Mouse (Mus musculus): ENCODE measurements around the gene Ap1b1.

Ap1b1 gene

DNA sequence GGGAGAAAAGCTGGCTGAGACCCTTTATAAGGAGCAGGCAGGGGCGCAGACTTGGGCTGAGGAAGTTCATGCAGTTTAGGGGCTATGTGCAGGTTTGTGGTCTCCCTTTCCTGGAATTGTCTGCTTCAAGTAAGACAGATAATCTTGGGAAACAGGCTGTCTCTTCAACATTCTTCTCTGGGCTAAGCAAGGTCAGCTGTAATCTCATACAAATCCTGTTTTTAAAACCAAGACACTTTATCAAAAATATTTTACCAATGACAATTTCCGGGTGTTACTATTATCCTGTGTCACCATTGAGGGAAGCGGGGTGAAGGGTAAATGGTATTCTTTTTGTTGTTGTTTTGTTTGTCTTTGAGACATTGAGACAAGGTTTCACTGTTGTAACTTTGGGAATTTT, 1.8 kb upstream of the Ap1b1 start:
- DNase-seq = no peak

DNA sequence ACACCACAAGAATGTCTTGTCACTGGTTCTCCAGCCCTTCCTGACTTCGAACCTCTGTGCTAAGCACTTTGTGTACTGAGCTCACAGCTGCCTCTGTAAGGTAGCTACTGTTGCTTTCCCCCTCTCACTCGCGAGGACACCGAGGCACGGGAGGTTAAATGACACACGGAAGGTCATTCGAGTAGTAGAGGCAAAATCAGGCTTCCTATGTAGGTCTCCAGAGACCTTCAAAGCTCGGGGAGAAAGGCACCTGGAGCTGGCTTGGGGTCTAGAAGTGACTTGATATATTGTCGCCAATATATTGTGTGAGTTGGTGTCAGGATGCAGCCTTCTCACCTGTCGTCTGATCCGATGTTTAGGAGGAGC, 846 bp downstream of the Ap1b1 start:
- no peak for DNase-seq

DNA sequence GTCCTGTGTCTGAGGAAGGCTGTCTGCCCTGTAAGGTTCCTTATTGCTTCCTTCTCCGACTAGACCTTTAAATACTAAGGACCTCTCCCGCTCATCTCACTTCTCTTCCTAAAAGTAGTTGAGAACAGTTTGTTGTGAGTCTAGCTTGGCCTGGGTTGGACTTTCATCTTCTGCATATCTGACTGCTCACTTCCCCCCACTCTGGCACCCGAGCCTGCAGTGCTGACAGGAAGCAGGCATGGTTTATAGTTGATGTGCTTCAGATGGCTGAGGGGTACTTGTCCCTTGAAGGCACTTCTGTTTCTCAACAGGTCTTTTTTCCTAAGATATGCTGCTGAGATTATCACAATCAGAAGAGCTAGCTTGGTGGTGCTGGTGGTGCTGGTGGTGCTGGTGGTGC, 2.6 kb downstream of the Ap1b1 start:
- no peak for DNase-seq

DNA sequence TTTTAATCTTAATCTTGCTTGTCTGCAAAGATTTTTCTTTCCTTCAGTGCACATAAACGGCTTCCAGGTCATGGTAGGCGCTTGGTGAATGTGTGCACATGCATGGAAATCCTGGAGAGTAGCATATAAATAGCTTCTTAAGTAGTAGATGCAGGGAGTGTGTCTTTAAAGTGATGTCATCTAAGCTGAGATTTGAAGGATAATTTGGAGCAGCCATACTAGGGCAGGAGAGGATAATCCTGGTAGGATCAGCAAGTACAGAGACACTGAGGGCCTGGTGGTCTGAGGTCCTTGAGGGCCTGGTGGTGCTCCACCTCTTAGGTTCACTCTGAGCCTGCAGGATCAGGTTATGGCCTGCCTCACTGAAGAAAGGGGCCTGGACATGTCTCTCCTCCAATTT, 5.8 kb downstream of the Ap1b1 start:
- DNase-seq = no peak

DNA sequence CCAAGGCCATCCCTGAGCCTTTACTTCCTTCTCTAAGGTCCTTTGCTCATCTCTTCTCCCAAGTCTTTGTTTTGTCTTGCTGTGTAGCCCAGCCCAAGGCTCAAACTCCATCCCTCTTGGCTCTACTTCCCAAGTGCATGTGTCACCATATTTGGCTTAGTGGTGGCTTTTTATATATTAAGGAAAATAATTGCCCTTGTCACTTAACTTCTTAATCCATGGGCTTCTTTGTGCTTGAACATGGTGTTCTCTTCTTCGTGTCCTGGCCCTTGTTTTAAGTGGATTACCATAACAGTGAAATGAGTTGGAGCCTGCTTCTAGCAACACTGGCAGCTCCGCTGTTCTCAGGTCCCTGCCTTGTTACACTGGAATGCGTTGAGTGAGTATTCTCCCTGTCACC, 9.1 kb downstream of the Ap1b1 start:
- no peak for DNase-seq

DNA sequence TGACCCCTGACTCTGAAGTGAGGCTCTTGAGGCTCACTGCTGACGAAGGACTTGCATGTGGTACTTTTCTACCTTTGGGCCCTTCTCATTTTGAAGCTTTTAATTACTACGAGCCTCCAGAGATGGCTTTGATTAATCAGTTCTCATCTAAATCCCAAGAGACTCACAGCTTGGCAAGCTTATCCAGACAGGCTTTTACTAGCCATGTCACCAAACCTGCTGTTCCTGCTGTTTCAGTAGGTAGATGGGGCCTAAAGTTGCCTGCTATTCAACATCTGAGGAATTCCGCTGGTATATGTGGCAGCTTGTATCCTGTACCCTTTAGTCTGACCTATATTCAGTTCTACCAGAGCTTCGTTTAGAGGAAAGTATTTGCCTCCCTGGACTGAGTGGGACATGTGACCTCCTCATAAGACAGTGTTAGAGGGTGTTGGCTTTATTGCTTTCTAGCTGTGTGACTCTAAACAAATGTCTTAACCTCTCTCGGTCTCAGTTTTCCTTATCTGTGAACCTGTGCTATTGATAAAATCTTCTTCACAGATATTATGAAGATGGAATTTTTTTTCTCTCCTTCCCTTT, 10.1 kb downstream of the Ap1b1 start:
- no peak for DNase-seq

DNA sequence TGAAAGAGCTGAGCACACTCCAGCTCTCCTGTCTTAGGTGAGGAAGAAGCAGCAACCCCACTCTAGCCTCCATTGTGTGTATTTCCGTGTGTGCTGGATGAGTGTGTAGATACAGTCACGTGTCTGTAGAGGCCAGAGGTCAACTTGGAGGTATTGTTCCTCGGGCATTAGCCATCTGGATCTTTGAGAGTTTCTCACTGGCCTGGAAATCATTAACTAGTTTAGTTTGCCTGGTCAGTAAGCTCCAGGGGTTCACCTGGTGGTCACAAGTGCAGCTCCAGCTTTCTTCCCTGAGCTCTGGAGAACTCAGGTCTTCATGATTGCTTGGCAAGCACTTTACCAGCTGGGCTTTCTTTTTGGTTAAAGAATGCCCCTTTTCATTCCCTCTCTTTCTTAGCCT, 11.7 kb downstream of the Ap1b1 start:
- DNase-seq = no peak

DNA sequence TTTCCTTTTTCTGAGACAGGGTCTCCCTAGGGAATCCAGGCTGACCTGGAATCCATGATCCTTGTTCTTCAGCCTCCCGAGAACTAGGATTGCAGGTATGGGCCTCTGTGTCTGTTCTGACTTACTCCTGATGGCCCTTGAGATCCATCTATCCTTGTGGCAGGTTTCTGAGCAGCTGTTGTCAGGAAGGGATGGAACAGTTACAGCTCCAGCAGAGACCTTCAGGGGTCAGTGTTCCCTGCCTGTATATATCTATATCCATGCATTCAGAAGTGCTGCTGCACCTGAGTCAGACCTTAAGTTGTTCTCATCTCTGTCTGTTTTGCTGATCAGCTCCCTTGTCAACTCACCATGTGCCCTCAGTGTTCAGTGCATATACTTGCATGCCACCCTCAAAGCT, 12.1 kb downstream of the Ap1b1 start:
- DNase-seq = no peak

DNA sequence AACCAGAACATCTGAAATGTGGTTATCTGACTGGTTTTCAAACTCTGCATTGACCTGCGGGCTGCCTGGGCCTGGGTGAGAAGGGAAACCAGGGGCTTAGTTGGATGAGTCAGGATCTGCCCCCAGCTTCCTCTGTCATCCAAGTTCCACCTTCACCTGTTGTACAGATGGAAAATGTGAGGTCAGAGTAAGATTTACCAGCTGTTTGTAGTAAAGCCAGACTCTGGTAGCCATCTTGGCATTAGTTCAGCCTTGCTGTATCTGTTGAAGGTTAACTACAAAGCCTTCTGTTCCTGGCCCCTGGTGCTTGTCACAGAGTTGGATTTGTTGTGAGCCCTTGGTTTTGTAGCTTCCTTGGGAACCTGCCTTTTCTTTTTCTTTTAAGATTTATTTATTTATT, 13.6 kb downstream of the Ap1b1 start:
- DNase-seq = no peak

DNA sequence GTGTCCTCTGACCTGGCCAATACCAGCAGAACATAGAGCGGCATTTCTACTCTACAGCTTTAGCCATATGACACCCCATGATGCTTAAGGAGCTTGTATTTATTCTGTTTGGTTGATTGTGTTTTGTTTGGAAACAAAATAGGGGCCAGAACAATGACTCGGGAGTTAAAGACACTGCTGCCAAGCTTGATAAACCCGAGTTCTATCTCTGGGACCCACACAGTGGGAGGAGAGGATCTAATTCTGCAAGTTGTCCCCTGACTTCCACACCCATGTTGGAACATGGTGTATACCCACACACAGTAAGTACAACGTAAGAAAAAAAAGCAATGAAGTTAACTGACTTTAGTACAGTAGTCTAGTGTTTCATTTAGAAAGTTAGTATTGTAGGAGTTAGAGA, 16.2 kb downstream of the Ap1b1 start:
- DNase-seq = no peak

DNA sequence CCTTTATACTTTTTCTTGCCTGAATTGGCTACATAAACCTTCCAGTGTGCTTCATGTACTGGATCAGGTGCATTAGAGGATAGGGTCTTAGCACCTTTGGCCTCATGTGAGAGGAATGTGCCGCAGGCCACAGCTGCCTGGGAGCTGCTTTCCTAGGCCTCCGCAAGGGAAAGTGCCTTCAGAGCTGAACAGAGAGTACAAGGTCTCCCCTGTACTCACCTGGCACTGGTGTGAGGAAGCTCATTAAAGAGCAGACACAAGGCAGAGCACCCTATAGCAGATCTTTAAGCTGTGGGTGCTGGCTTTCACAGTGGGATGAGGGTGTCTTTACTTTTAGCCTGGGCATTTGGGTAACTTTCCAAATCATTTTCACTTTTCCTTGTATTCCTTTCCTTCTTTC, 18.9 kb downstream of the Ap1b1 start:
- no peak for DNase-seq

DNA sequence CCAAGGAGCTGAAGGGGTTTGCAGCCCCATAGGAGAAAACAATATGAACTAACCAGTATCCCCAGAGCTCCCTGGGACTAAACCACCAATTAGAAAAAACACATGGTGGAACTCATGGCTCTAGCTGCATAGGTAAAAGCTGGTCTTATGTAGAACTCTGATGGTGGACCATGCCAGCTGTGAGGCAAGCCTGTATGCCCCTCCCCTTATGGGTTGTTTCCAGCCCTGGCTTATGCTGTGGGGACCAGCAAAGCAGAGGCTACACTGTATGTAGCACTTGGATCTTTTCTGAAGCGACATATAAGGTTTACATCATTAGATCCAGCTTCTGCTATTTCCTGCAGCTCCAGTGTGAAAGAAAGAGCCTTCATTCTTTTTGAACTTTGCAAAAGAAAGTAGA, 20.6 kb downstream of the Ap1b1 start:
- DNase-seq = no peak

DNA sequence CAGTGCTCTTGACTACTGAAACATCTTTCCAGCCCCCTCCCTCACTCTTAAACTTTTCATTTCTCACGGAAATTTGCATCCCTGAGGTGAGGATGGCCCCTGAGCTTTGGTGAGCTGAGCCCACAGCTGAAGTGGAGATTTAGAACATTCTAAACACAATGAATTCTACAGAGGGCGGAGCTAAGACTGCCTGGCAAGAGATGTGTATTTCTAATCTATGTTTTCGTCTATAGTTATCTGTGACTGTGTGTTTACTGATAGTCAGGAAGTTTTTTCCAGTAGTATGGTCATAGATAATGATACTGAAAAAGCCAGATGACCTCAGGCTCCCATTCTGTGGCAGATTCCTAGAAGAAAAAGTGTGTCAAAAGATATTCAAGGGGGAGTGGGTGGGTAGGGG, 22.2 kb downstream of the Ap1b1 start:
- DNase-seq = no peak

DNA sequence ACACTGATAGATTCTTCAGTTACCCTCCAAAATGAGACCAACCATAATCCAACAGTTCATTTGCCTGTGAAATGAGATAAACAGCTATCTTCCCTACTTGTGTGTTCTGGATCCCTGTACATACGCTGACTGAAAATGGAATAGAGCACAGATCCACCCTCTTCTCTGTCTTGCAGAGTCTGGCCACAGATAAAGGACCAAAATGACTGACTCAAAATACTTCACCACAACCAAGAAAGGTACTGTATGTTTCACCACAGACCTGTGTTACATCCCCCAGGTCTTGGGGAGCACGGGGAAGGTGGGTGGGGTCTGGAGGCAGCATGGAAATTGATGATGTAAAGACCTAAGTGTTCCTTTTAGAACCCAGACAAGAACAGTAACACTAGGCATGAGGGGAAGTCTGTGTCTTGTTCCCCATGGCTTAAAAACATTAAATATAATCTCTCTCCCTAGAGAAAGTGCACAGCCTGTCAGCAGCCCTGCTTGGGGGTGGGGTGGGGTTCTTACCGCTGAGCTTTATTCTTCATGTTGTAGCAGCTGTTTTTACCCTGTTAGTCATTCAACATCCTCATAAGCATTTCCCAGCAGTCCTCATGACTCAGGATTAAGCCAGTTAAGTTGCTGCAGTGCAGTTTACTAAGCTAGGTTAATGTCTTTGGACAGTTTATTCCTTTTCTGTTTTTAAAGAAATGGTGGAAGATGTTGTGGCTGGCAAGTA, 22.9 kb downstream of the Ap1b1 start:
- peak; percentile 49 for DNase-seq

DNA sequence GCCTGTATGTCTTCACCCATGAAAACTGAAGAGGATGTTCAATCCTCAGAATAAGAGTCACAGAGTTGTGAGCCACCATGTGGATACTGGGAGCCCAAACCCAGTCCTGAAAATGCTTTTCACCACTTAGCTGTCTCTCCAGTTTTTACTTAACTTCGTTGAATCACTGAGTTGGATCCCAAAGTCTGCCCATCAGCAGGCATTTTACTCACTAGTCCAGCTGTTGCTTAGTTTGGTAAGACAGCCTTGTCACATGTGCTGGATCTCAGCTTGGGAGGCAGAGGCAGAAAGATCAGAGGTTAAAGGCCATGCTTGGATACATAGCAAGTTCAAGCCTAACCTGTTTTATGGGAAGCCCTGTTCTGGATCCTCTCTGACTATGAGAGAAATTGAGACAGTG, 23.6 kb downstream of the Ap1b1 start:
- no peak for DNase-seq

DNA sequence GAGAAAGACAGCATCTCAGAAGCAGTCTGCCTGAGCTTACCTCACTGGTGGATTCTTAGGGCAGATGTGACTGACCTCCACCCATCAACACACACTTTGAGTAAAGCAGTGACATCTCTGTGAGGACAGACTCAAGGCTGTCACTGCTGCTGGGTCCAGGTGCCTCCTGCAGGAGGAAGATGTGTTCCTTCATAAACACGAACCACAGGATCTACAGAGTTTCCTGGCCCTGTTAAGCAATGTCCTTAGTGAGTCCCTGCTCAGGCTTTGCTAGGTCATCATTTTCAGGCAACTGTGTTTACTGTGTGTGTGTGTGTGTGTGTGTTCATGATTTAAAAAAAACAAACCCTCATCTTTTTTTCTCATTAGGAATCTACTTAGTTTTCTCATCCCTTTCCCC, 24.9 kb downstream of the Ap1b1 start:
- DNase-seq = no peak

DNA sequence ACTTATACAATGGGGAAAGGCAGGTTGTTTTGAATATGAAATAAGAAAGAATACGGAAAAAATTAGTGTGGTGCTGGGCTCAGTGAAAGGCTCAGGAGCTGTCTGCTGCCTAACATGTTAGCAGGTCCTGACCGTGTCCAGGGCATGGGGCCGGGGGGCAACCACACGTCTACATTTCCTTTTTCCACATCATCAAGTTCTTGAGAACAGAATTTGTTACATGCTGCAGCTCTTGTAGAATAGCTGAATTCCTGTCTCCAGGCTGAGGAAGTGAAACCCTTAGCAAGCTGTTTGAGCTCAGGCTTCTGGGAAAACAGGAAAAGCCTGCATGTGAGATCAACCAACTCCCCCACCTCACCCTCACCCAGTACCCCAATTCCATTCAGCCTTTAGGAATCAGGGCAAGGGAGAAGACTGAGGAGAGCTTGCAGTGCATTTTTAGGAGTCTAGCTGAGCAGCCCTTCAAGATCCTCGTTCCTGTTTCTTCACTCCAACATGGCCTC, 25.6 kb downstream of the Ap1b1 start:
- DNase-seq = no peak

DNA sequence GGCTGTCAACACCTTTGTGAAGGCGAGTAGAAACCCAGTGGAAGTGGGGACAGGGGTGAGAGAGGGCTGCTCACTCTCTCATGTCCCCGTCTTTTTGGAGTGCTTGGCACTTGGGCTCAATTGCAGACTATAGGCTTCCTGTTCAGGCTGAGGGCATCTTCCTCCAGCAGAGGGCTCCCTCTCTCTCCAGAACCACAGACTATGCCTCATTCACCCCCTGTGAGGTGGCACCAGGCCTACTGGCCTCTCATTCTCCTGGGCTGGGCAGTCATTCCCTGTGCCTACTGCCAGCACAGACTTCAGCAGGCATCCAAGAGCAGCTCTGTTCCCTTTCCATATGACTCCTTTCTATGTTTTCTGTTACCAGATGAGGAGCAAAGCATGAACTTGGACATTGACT, 29.1 kb downstream of the Ap1b1 start:
- DNase-seq = peak; percentile 84

DNA sequence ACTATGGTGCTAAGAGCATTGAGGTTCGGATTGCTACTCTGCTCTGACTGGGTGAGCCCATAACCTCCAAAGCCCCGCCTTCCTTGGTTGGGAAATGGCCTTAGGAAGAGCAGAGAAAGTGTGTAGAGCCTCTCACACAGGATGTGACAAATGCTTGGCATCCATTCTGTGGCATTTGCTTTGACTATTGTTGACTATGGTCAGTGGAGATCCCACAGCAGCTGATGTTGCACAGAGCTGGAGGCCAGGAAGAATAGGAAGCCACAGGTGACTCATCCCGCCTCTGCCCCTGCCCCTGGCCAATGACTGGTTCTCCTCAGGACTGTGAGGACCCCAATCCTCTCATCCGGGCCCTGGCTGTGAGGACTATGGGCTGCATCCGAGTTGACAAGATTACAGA, 29.7 kb downstream of the Ap1b1 start:
- DNase-seq = no peak

DNA sequence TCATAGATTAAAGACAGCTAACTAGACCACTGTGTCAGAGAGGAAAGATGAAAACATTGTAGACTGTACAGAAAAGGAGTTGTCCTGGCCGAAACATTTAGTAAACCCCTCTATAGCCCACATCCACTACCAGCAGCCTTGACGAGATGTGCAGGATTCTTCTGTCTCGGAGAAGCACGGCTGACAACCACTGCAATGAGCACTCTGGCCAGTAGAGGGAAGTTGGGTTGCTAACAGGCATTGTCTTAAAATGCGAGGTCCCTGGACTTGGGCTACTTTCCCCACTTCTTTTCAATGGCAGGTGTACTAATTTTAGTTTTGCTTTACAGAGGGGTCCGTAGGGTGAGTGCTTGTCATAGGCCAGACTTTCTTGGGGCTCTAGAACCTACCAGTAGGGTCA, 30.9 kb downstream of the Ap1b1 start:
- peak; percentile 47 for DNase-seq

DNA sequence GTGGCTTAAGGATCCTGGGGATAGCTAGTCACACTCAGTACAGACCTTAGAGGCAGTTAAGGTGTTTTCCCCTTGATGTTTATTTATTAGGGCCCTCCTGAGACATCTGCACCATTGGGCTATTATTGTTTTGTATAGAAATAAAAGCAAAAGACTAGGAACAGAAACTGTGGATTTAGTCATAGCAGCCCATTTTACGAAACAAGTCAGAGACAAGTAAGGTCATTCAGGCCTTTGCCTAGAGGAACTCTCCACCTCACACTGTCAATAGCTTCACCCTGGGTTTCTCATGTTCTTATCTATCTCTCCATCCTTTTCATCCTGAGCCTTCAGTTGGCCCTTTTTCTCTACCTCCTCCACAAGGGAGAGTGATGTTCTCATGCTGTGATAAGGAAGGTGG, 38.5 kb downstream of the Ap1b1 start:
- DNase-seq = no peak

DNA sequence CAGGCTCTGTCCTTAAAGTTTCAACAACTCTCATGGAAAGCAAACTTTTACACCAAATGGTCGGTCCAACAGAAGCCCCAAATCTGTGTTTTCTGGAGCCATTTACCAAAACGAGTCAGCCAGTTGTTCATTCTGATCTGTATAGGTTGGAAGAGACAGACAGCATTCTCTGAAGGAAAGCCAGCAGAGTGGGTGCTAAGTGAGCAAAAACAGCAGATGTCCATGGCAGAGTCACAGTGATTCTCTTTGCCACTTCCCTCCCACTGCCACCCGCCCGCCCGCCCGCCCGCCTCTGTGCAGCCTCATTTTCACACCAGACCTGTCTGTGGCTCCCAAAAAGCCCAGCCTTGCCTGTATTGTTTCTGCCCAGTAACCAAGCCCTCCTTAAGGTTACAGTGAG, 41.6 kb downstream of the Ap1b1 start:
- DNase-seq = peak; percentile 84

DNA sequence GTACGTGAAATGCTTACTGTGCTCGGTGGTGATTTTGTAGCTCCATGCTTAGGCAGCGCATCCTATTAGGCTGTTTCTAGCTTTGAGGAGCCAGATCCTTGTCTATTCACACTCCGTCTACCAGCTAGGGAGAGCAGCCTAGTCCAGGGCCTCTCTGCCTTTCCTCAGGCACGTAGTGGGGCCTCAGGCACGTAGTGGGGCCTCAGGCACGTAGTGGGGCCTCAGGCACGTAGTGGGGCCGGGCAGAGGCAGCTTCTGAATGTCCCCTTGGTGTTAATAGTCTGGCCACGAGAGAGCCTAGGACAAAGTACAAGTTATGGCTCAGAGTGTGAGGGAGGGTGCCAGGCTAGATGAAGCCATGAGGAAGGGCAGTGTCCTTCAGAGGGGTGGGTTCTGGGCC, 46.1 kb downstream of the Ap1b1 start:
- no peak for DNase-seq

DNA sequence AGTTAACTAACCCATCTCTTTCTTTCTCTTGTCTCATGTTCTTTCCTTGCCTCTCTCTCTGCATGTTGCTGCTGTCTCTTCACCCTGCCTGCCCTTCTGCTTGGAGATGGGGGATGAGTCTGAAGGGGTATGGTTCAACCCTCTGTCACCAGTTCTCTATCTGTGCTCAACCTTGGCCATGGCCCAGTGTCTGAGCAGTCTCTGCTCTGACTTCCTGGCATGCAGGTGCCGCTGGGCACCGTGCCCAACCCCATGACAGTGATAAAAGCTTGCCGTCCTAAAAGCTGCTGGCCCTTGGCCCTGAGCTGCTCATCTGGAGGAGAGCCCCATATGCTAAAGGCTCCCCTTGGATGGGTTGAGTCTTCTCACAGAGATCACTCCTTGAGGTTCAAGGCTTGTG, 46.5 kb downstream of the Ap1b1 start:
- DNase-seq = no peak

DNA sequence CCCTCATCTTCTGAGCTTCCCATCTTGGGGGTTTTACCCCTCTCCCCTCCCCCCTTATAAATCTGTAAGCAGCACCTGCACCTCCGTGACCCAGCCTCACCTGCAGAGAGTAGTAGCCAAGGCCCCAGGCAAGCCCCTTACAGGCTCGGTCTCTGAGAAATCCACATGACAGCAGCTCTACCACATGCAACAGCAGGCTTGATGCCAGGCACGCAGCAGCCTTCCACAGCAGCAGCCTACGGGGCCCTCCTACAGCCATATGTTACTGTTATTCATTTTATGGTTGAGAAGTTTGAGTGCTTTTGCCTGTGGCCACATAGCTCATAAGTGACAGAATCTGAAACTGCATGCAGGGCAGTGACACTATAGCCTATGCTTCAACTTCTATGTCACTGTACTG, 48.8 kb downstream of the Ap1b1 start:
- DNase-seq = peak; percentile 88

All from right cerebral cortex, adult 18-20 months (tissue).